Mouse (Mus musculus) neural tube, embryonic 11.5 days (tissue): ENCODE measurements around the gene Kpna7. TPM values are rescaled to one million over a fixed set of nuclear protein-coding genes. Genes with fewer than 3 reads are reported as not detected.
"Not testable (repeated sequence)": the region's sequence is repeated elsewhere in the genome, so short reads cannot be mapped to it uniquely, and the experiment has no call there.

ENCODE experiments used
- ATAC-seq: fragments of 200-750 bp; cut with Nextera tagmentation; 2 replicates; pipeline ENCODE4 v1.8.0; 2017; ENCODE audit warnings: moderate number of reproducible peaks, mild to moderate bottlenecking, moderate TSS enrichment, moderate library complexity; ENCODE audit not compliant: insufficient read depth, low FRiP score, low TSS enrichment
- DNase-seq: peaks from one replicate; pipeline ENCODE4 v3.0.0-alpha.2; 2015; ENCODE audit warnings: low spot score
- H3K27ac ChIP-seq: fragments of 300-500 bp; sonication (generic); 2 replicates; pipeline ENCODE4 v1.5.1; 2014; ENCODE audit warnings: low read depth, mild to moderate bottlenecking, low read length
- H3K27me3 ChIP-seq: fragments of 300-500 bp; sonication (generic); 2 replicates; pipeline ENCODE4 v1.6.1; 2014; ENCODE audit warnings: mild to moderate bottlenecking, low read length, mixed read lengths; ENCODE audit not compliant: control insufficient read depth, insufficient read depth
- H3K36me3 ChIP-seq: fragments of 300-500 bp; sonication (generic); 2 replicates; pipeline ENCODE4 v1.6.1; 2014; ENCODE audit warnings: mild to moderate bottlenecking, low read length, moderate library complexity, mixed read lengths; ENCODE audit not compliant: control insufficient read depth, insufficient read depth
- H3K4me1 ChIP-seq: fragments of 300-500 bp; sonication (generic); 2 replicates; pipeline ENCODE4 v1.6.1; 2014; ENCODE audit warnings: low read length, mixed read lengths; ENCODE audit not compliant: control insufficient read depth, insufficient read depth
- H3K4me2 ChIP-seq: fragments of 300-500 bp; sonication (generic); 2 replicates; pipeline ENCODE4 v1.6.1; 2014; ENCODE audit warnings: low read depth, mild to moderate bottlenecking, moderate library complexity
- H3K4me3 ChIP-seq: fragments of 300-500 bp; sonication (generic); 2 replicates; pipeline ENCODE4 v1.5.1; 2014; ENCODE audit warnings: low read depth, low read length
- H3K9ac ChIP-seq: fragments of 300-500 bp; sonication (generic); 2 replicates; pipeline ENCODE4 v1.6.1; 2014; ENCODE audit warnings: mild to moderate bottlenecking, low read length
- H3K9me3 ChIP-seq: fragments of 300-500 bp; sonication (generic); 2 replicates; pipeline ENCODE4 v1.6.1; 2016; ENCODE audit warnings: low read length; ENCODE audit not compliant: control insufficient read depth
- WGBS: fragments of 180-500 bp; shearing (Covaris S2); extraction: QIAGEN DNeasy Blood & Tissue Kit; methylation state at CpG from one replicate; pipeline ENCODE4 v1.1.7; 2014; 5-methylcytosine and 5-hydroxymethylcytosine counted together
- polyA plus RNA-seq: library from polyadenylated mRNA; unstranded; fragments of >200 nt; fragmentation: Nextera tagmentation; extraction: Ambion mirVana; gene quantifications from 2 replicates; pipeline ENCODE4 v1.2.1, GENCODE M21; 2014

Gene Kpna7
- not detected in 2 replicates for polyA plus RNA-seq

DNA sequence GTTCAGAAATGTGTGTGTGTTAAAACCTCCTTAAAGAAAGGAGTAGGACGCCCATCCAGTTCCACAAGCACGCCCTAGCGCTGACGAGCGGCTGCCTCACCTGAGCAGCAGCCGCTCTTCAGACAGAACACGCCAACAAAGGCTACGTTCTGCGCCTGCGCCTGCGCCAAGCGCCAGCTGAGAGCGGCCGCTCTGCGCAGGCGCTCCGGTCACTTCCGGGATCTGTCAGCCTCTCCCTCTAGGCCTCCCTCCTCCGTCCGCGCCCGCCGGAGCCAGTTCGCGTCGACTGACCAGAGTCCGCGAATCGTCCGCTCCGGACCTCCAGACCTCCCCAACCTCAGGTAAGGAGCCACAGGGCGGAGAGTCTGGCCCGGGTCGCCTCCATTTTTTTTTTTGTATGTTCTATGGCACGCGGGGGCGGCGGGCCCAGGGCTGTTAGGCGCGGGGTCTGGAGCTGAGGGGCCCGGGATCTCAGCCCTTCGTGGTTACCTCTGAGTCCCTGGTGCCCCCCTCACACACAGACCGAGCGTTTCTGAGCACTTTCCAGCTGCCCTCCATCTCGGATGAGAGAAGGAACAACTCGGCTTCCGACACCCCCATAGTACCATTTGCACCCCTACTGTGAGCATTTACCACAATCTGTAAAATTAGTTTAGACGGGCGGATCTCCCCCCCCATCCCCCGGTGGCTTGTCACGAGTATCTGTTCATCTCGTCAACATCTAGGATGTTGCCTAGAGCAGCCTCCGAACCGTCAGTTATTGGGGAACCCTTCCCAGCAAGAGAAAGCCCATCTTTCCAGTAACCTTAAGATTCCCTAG lies at the start of gene Kpna7, which contains the start of gene Arpc1a:
Gene Kpna7 (minus strand): TSS at position 399 of the 820 bp plus-strand sequence.
Gene Arpc1a (plus strand): TSS at position 199 of the 820 bp plus-strand sequence.
- H3K36me3 ChIP-seq, result no peaks in the 10 kb centered on the region; the same call in 1 of the 2 replicates
- DNase-seq, result peak; percentile 97
- no peaks in the 10 kb centered on the region for H3K9me3 ChIP-seq
- H3K27ac ChIP-seq, result peak within 1 kb of the TSS; percentile 56; the same call in 1 of the 2 replicates
- H3K4me3 ChIP-seq, result peak within 1 kb of the TSS; percentile 84
- H3K27me3 ChIP-seq, result no peaks in the 10 kb centered on the region
- peak within 1 kb of the TSS; percentile 86 for H3K9ac ChIP-seq
- H3K4me1 ChIP-seq, result peaks cover 9% of the 10 kb centered on the region
- peak within 1 kb of the TSS; percentile 90 for H3K4me2 ChIP-seq
- peak; percentile 92 for ATAC-seq
- under 1% methylated on average over 54 of the region's 54 CpGs for WGBS

DNA sequence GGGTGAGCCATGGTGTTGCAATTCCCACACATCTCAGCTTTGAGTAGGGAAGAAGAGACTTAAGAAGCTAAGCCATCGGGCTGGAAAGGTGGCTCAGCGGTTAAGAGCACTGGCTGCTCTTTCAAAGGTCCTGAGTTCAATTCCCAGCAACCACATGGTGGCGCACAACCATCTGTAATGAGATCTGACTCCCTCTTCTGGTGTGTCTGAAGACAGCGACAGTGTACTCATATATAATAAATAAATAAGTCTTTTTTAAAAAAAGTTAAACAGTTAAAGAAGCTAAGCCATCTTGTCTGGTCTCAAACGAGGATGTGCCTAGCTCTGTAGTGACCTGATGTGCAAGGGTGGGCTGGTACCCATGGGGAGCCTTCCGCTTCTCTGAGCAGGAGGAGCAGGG lies 49.4 kb upstream of the Kpna7 start:
- not testable (repeated sequence) for ATAC-seq, DNase-seq, H3K27ac ChIP-seq, H3K4me2 ChIP-seq, H3K9ac ChIP-seq, H3K9me3 ChIP-seq, H3K4me3 ChIP-seq, H3K27me3 ChIP-seq, H3K4me1 ChIP-seq
- peaks cover 46% of the 10 kb centered on the region for H3K36me3 ChIP-seq
- 91% methylated on average over 6 of the region's 6 CpGs for WGBS

DNA sequence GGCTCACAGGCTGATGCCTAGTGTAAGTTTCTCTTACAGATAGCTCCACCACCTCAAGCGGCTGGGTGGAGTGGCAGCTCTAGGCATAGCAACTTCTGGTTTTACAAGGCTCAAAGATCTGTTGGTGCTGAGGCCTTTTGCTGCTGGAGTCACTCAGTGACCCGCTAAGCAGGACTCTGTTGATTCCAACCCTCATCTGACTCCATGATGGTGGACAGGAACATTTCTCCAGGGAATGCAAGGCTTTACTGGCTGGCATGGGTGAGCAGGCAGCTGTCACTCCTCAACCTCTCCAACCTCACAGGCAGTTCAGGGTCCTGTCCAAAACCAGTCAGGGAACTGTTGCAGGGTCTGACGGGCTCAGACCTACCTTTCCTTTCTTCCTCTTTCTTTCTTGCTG lies 47.2 kb upstream of the Kpna7 start:
- DNase-seq (no peak), ATAC-seq (no peak)
- Histone ChIP-seq H3K4me2 (no peak overlapping the region), H3K27ac (no peak overlapping the region), H3K36me3 (peaks cover 46% of the 10 kb centered on the region), H3K4me1 (no peaks in the 10 kb centered on the region), H3K9ac (no peak overlapping the region), H3K9me3 (no peaks in the 10 kb centered on the region), H3K27me3 (no peaks in the 10 kb centered on the region), H3K4me3 (no peak overlapping the region)
- 93% methylated on average over 3 of the region's 3 CpGs for WGBS

DNA sequence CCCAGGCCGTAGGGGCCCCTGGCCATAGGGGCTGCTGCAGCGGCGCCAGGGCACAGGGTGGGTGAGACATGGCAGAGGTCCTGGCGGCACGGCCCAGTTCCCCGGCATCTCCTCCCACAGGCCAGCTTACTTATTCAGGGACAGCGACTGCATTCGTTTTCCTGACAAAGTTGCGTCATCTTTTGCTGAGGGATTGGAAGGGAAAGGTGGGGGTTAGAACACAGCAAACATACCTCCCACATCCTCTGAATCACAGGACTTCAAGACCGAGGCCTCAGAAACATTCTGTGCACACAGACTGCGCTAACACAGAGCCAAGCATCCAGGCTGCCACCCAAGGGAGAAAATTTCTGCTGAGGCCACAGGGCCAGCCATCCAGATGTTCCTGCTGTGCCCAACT lies 46.4 kb upstream of the Kpna7 start:
- H3K27me3 ChIP-seq, result no peaks in the 10 kb centered on the region
- peaks cover 44% of the 10 kb centered on the region for H3K36me3 ChIP-seq
- DNase-seq, result no peak
- H3K9ac ChIP-seq, result no peak overlapping the region
- no peak overlapping the region for H3K4me3 ChIP-seq
- H3K4me2 ChIP-seq, result no peak overlapping the region
- ATAC-seq, result no peak
- H3K27ac ChIP-seq, result no peak overlapping the region
- H3K9me3 ChIP-seq, result no peaks in the 10 kb centered on the region
- 90% methylated on average over 11 of the region's 11 CpGs for WGBS
- no peaks in the 10 kb centered on the region for H3K4me1 ChIP-seq

DNA sequence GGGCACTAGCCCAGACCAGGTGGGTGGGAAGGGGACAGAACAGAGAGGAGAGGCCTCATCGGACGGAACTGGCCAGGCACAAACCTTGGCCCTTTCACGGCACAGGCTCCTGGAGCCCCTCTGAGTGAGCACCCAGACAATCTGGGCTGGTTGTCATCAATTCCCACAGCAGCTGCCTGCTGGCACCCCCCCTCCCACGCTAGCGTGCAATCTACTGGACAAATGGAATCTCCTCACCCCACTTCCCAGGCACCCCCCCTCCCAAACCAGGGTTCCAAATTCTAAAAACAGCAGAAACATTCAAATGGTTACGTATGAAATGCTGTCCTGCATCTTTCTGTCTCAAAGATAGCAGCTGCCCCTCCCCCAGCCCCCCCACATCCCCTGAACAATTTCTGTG lies 45.9 kb upstream of the Kpna7 start:
- not testable (repeated sequence) for DNase-seq, H3K27me3 ChIP-seq, H3K4me2 ChIP-seq, H3K9me3 ChIP-seq, H3K9ac ChIP-seq, ATAC-seq, H3K4me3 ChIP-seq, H3K4me1 ChIP-seq, H3K27ac ChIP-seq
- peaks cover 41% of the 10 kb centered on the region for H3K36me3 ChIP-seq
- 93% methylated on average over 2 of the region's 6 CpGs for WGBS

DNA sequence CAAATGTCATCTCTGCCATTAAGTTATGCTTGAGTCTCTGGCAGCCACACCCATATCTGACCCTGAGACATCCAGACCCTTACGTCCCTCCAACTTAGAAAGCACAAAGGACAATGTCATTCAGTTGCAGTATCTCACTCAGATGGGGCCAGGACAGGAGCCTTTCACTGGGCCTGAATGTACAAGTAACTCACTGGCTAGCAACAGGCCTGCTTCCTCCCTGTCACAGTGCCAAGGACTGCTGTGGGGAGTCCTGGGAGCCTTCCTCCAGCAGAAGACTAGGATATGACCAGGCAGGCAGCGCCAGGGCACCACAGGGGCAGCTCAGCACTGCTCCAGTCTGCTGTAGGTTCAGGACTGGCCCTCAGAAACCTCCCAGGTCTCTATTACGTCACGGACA lies 45.3 kb upstream of the Kpna7 start:
- no peak overlapping the region for H3K4me3 ChIP-seq
- H3K36me3 ChIP-seq, result peaks cover 36% of the 10 kb centered on the region
- DNase-seq, result no peak
- H3K27ac ChIP-seq, result no peak overlapping the region
- H3K27me3 ChIP-seq, result no peaks in the 10 kb centered on the region
- no peaks in the 10 kb centered on the region for H3K9me3 ChIP-seq
- H3K9ac ChIP-seq, result no peak overlapping the region
- no peaks in the 10 kb centered on the region for H3K4me1 ChIP-seq
- no peak for ATAC-seq
- 92% methylated on average over 4 of the region's 4 CpGs for WGBS
- H3K4me2 ChIP-seq, result no peak overlapping the region

DNA sequence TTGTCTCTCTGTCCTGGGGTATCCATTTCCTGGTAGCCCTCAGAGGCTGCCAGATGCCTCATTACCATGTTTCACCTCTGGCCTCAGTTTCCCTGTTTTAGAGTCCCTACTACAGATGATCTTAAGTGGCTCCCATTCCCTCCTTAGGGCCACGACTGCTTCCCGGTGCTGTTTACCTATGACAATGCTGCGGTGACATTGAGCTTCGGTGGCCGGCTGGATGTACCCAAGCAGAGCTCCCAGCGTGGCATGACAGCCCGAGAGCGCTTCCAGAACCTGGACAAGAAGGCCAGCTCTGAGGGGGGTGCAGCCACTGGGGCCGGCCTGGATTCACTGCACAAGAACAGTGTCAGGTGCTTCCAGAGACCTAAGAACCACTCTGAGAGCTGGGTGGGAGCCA lies 42.8 kb upstream of the Kpna7 start:
- Histone ChIP-seq H3K4me3 (no peak overlapping the region), H3K9me3 (no peaks in the 10 kb centered on the region), H3K4me1 (no peaks in the 10 kb centered on the region), H3K36me3 (peaks cover 18% of the 10 kb centered on the region), H3K9ac (no peak overlapping the region), H3K27me3 (no peaks in the 10 kb centered on the region), H3K4me2 (no peak overlapping the region), H3K27ac (no peak overlapping the region)
- no peak for DNase-seq
- WGBS, result 95% methylated on average over 9 of the region's 9 CpGs
- no peak for ATAC-seq

DNA sequence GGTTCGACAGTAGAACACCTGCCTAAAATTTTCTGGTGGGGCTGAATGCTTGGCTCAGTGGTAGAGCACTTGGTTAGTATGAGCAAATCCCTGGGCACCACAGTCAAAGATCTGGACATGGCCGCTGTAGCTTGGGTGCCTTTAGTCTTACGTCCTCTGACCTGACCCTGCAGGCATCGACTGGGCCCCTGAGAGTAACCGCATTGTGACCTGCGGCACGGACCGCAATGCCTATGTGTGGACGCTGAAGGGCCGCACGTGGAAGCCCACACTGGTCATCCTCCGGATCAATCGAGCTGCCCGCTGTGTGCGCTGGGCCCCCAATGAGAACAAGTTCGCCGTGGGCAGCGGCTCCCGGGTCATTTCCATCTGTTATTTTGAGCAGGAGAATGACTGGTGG lies 39.6 kb upstream of the Kpna7 start:
- ATAC-seq, result no peak
- H3K4me3 ChIP-seq, result no peak overlapping the region
- no peaks in the 10 kb centered on the region for H3K27me3 ChIP-seq
- 92% methylated on average over 19 of the region's 19 CpGs for WGBS
- no peak overlapping the region for H3K27ac ChIP-seq
- no peaks in the 10 kb centered on the region for H3K9me3 ChIP-seq
- H3K36me3 ChIP-seq, result peaks cover 2% of the 10 kb centered on the region; the same call in 1 of the 2 replicates
- H3K9ac ChIP-seq, result no peak overlapping the region
- H3K4me1 ChIP-seq, result no peaks in the 10 kb centered on the region
- H3K4me2 ChIP-seq, result no peak overlapping the region
- no peak for DNase-seq

DNA sequence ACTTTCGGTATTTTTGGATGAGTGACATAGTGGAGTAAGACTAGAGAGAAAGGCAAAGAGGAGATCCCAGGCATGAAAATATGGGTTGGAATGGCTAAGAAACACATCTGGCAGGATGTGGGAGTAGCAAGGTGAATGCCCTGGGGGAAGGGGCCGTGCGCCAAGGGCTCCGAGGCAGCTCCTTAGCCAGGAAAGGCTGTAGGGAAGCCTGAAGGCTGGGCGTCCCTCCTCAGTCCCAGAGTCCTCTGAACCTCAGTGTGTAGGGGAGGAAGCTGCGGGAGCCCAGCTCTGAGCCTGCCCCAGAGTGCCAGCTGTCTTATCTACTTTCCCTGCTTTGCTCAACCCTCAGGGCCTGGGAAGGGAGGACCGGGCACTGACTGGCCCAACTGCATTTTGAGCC lies 37.1 kb upstream of the Kpna7 start:
- WGBS, result 70% methylated on average over 7 of the region's 7 CpGs
- no peaks in the 10 kb centered on the region for H3K4me1 ChIP-seq
- no peaks in the 10 kb centered on the region for H3K27me3 ChIP-seq
- H3K27ac ChIP-seq, result no peak overlapping the region
- H3K9me3 ChIP-seq, result no peaks in the 10 kb centered on the region
- H3K4me3 ChIP-seq, result no peak overlapping the region
- DNase-seq (peak; percentile 9), ATAC-seq (no peak)
- H3K36me3 ChIP-seq, result no peaks in the 10 kb centered on the region
- no peak overlapping the region for H3K4me2 ChIP-seq
- no peak overlapping the region for H3K9ac ChIP-seq
